Mouse (Mus musculus) heart, embryonic 14.5 days (tissue): ENCODE results near the gene Dennd1a. TPM values are rescaled to one million over a fixed set of nuclear protein-coding genes. Genes with fewer than 3 reads are reported as not detected.

ENCODE experiments used
- ATAC-seq: fragments of 200-750 bp; cut with Nextera tagmentation; 2 replicates; pipeline ENCODE4 v1.8.0; 2017; ENCODE audit warnings: low read depth, moderate TSS enrichment; ENCODE audit not compliant: insufficient number of reproducible peaks, insufficient read depth, low FRiP score
- H3K27ac ChIP-seq, 2 experiments: fragments of 200-500 bp in 1 of 2; fragments of 300-500 bp in 1 of 2; sonication (generic) in 1 of 2; replicated peaks in 1 of 2; 2 replicates each; pipeline ENCODE4 v1.5.1; 2012 to 2014; ENCODE audit warnings: low read depth in 2 of 2, low read length in 2 of 2, control low read depth in 1 of 2, mild to moderate bottlenecking in 1 of 2, mixed read lengths in 1 of 2; ENCODE audit not compliant: control insufficient read depth in 1 of 2, insufficient read depth in 1 of 2
- H3K27me3 ChIP-seq: fragments of 300-500 bp; sonication (generic); 2 replicates; pipeline ENCODE4 v1.6.1; 2014; ENCODE audit warnings: mild to moderate bottlenecking, low read length, control low read depth; ENCODE audit not compliant: control insufficient read depth, insufficient read depth
- H3K36me3 ChIP-seq: fragments of 300-500 bp; sonication (generic); 2 replicates; pipeline ENCODE4 v1.6.1; 2014; ENCODE audit warnings: mild to moderate bottlenecking, control low read depth, low read length, mixed read lengths; ENCODE audit not compliant: control insufficient read depth, insufficient read depth
- H3K4me1 ChIP-seq, 2 experiments: fragments of 200-500 bp in 1 of 2; fragments of 300-500 bp in 1 of 2; sonication (generic) in 1 of 2; 2 replicates each; pipeline ENCODE4 v1.6.1; 2012 to 2014; ENCODE audit warnings: low read length in 2 of 2, control low read depth in 1 of 2, mixed read lengths in 1 of 2; ENCODE audit not compliant: control insufficient read depth in 2 of 2, insufficient read depth in 2 of 2
- H3K4me2 ChIP-seq: fragments of 300-500 bp; sonication (generic); 2 replicates; pipeline ENCODE4 v1.6.1; 2014; ENCODE audit warnings: mild to moderate bottlenecking, low read length
- H3K4me3 ChIP-seq, 2 experiments: fragments of 200-500 bp in 1 of 2; fragments of 300-500 bp in 1 of 2; sonication (generic) in 1 of 2; 2 replicates each; pipeline ENCODE4 v1.5.1; 2012 to 2014; ENCODE audit warnings: low read length in 2 of 2, mild to moderate bottlenecking in 2 of 2, control low read depth in 1 of 2, low read depth in 1 of 2, moderate library complexity in 1 of 2; ENCODE audit not compliant: control insufficient read depth in 1 of 2, insufficient read depth in 1 of 2
- H3K9ac ChIP-seq: fragments of 300-500 bp; sonication (generic); 2 replicates; pipeline ENCODE4 v1.6.1; 2014; ENCODE audit warnings: mild to moderate bottlenecking, low read length
- H3K9me3 ChIP-seq: fragments of 300-500 bp; sonication (generic); 2 replicates; pipeline ENCODE4 v1.6.1; 2016; ENCODE audit warnings: low read length, control low read depth; ENCODE audit not compliant: control insufficient read depth
- WGBS: fragments of 180-500 bp; shearing (Covaris S2); extraction: QIAGEN DNeasy Blood & Tissue Kit; methylation state at CpG from one replicate; pipeline ENCODE4 v1.1.7; 2014; 5-methylcytosine and 5-hydroxymethylcytosine counted together
- polyA plus RNA-seq: library from polyadenylated mRNA; unstranded; fragments of >200 nt; fragmentation: Nextera tagmentation; extraction: Ambion mirVana; gene quantifications from 2 replicates; pipeline ENCODE4 v1.2.1, GENCODE M21; 2014

Gene Dennd1a
- polyA plus RNA-seq, 1 experiment from 2014 or later = 12.1 TPM

DNA sequence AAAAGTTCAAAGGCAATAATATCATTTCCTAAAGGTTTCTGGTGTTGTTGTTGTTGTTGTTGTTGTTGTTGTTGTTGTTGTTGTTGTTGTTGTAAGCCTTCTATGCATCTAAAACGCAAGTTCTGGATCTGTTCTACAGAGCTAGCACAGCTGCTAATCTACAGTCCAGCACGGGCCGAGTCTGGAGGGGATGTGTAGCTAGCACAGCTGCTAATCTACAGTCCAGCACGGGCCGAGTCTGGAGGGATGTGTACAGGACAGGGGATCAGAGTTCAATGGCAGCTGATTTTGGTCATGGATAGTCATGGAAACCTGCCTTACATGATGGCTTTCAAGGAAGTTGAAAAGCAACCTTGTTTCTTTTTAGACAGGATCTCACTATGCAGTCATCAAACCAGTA, 57.3 kb downstream of the Dennd1a start:
- 57% methylated on average over 5 of the region's 5 CpGs for WGBS
- no peak for ATAC-seq
- no peak overlapping the region for H3K4me2 ChIP-seq
- H3K27me3 ChIP-seq = no peaks in the 10 kb centered on the region
- no peaks in the 10 kb centered on the region for H3K9me3 ChIP-seq
- no peak overlapping the region for H3K9ac ChIP-seq
- no peak overlapping the region for H3K27ac ChIP-seq
- H3K4me3 ChIP-seq = no peak overlapping the region
- H3K36me3 ChIP-seq = no peaks in the 10 kb centered on the region
- H3K4me1 ChIP-seq = peaks cover 0 to 7% of the 10 kb centered on the region in 2 experiments; a peak in 1 of 4 replicates

DNA sequence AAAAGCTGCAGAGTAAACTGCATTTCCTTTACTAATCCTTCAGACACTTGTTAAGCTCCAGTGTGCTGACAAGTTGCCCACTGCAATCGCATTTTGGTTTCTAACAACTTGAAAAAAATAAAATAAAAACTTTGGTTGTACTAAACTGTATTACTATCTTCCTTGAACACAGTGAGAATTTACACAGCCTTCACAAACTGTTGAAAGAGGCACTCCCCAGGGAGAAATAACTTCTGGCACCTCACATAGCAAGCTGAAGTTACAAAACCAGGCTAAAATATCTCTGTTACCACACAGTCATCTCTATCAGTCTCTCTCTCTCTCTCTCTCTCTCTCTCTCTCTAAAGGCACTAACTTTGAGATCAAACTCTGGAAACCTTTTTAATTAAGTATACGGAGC, 63.4 kb downstream of the Dennd1a start:
- H3K9me3 ChIP-seq = no peaks in the 10 kb centered on the region
- WGBS = 52% methylated on average over 2 of the region's 2 CpGs
- H3K36me3 ChIP-seq = no peaks in the 10 kb centered on the region
- no peaks in the 10 kb centered on the region for H3K27me3 ChIP-seq
- H3K4me3 ChIP-seq = no peak overlapping the region
- H3K27ac ChIP-seq = no peak overlapping the region
- H3K4me1 ChIP-seq = no peaks in the 10 kb centered on the region
- H3K9ac ChIP-seq = no peak overlapping the region
- ATAC-seq = no peak
- no peak overlapping the region for H3K4me2 ChIP-seq

DNA sequence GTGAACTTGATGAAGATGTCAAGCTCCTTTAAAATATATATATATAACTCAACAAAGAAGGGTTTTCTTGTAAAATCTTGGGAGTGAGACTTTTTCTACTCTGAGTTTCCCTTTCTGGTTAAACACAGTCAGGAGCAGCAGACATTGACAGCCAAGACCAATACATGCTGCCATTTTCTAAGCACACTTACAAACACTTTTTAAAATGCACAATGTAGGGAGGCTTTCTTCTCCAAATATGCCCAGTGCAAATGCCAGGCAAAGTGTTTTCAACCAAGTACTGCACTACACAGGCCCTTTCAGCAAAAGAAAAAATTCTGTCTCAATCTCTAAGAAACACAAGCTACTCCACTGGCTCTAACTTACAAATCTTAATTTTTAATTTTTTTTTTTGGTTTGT, 65.7 kb downstream of the Dennd1a start:
- Histone ChIP-seq H3K27ac (no peak overlapping the region), H3K4me1 (no peaks in the 10 kb centered on the region), H3K4me3 (no peak overlapping the region), H3K27me3 (no peaks in the 10 kb centered on the region), H3K4me2 (no peak overlapping the region), H3K9ac (no peak overlapping the region), H3K36me3 (no peaks in the 10 kb centered on the region), H3K9me3 (no peaks in the 10 kb centered on the region)
- no peak for ATAC-seq

DNA sequence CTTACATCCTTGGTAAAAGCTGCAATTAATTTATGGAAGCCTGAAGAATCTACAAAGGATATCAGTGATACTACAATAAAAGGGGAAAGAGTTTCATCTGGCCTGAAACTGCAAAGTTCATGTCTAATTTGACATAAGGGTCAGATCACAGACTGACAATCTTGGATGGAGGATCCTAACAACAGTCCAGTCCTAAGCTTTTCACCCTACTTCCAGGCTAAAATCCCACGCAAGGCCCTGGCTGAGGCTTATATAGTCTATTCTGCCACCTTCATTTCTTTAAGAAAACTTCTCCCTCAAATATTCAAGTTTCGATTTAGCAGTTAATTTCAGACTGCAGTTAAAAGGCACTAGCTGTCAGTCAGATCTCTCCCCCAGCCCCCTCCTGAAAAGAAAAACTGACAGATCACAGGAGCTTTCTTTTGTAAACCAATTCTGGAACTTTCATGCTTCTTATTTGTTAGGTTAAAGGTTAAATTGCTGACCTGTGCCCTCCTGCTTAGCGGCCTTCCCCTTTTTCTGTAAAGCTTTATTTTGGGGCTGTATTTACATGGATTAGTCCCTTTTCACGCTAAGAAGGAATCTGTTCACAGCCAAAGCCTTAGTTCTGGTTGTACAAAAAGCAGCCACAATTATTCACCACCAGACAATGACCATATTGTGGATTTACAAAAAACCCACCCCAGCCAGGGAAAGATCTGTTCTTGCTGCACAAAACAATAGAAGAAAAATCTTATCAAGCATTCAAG, 66.3 kb downstream of the Dennd1a start:
- H3K4me3 ChIP-seq = no peak overlapping the region
- H3K36me3 ChIP-seq = no peaks in the 10 kb centered on the region
- WGBS = 65% methylated on average over 4 of the region's 4 CpGs
- no peak overlapping the region for H3K4me2 ChIP-seq
- no peak overlapping the region for H3K27ac ChIP-seq
- no peaks in the 10 kb centered on the region for H3K27me3 ChIP-seq
- H3K9me3 ChIP-seq = no peaks in the 10 kb centered on the region
- H3K4me1 ChIP-seq = no peaks in the 10 kb centered on the region
- H3K9ac ChIP-seq = no peak overlapping the region
- ATAC-seq = no peak

DNA sequence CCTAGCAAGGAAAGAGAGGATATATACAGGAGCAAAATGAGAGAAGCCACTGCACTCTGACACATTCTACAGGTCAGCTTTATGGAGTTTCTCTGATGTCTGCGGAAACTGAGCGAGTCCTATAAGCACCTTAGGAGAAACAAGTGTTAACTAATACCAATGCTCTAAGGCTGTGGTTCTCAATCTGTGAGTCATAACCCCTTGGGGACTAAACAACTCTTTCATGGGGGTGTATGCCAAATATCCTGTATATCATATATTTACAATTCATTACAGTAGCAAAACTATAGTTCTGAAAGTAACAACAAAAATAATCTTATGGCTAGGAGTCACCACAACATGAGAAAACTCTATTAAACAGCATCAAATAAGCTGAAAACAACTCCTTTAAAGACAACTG, 67.5 kb downstream of the Dennd1a start:
- WGBS = 97% methylated on average over 2 of the region's 2 CpGs
- H3K36me3 ChIP-seq = no peaks in the 10 kb centered on the region
- H3K9me3 ChIP-seq = no peaks in the 10 kb centered on the region
- H3K27me3 ChIP-seq = no peaks in the 10 kb centered on the region
- H3K9ac ChIP-seq = no peak overlapping the region
- no peak for ATAC-seq
- H3K27ac ChIP-seq = no peak overlapping the region
- H3K4me2 ChIP-seq = no peak overlapping the region
- H3K4me1 ChIP-seq = no peaks in the 10 kb centered on the region
- no peak overlapping the region for H3K4me3 ChIP-seq

DNA sequence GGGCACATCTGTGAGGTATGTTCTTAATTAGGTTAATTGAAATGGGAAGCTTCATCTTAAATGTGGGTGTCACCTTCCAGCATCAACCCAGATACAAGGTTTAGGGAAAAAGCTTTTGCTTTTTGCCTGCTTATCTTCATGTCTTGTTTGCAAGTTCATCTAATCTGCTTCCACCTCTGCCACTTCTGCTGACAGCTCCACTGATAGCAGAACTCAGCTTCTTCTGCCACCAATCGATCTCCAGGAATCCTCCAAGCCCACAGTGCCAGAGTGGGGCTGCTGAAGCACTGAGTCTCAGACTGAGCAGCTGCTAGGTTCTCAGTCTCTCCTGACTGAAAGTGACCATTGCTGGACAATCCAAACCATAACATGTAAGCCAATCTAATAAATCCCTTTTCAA, 74.1 kb downstream of the Dennd1a start:
- Histone ChIP-seq H3K4me3 (no peak overlapping the region), H3K36me3 (no peaks in the 10 kb centered on the region), H3K9ac (no peak overlapping the region), H3K27me3 (no peaks in the 10 kb centered on the region), H3K9me3 (no peaks in the 10 kb centered on the region), H3K4me1 (no peaks in the 10 kb centered on the region), H3K27ac (no peak overlapping the region), H3K4me2 (no peak overlapping the region)
- WGBS = 0% methylated on average over 1 of the region's 1 CpGs
- ATAC-seq = no peak

DNA sequence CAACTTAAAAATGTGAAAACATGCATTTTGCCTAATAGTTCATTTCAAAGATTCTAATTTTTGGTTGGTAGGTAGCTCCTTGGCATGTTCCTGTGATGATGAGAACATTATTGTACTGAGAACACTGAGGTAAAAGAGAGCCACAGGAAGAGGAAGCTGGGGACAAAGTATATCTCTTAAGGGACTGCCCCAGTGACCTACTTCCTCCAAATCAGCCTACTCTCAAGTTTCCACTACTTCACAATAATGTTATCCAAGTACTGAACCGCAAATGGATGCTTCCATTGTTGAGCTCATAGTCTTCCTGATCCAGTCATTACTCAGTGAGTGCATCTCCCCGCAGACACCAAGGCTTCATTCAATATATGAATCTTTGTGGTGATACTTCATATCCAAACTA, 75.8 kb downstream of the Dennd1a start:
- Histone ChIP-seq H3K4me1 (no peaks in the 10 kb centered on the region), H3K9ac (no peak overlapping the region), H3K36me3 (no peaks in the 10 kb centered on the region), H3K27me3 (no peaks in the 10 kb centered on the region), H3K27ac (no peak overlapping the region), H3K4me3 (no peak overlapping the region), H3K4me2 (no peak overlapping the region), H3K9me3 (no peaks in the 10 kb centered on the region)
- no peak for ATAC-seq
- WGBS = 78% methylated on average over 2 of the region's 2 CpGs

DNA sequence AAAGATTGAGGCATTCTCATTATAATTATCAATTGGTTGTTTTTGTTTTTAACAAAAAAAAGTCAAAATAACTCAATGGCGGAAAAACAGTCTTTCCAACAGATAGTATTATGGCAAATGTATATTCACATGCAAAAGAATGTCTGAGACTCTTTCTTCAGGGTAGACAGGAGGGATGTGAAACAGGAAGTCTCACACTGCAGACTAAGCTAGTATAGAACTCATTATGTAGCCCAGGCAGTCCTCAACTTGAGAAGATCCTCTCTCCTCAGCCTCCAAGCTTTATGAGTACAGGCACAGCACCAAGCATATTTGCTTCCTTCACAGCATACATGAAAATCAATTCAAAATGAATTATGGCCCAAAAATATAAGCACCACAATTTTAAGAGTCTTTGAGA, 79.4 kb downstream of the Dennd1a start:
- Histone ChIP-seq H3K9me3 (no peaks in the 10 kb centered on the region), H3K36me3 (no peaks in the 10 kb centered on the region), H3K27me3 (no peaks in the 10 kb centered on the region), H3K27ac (no peak overlapping the region), H3K4me3 (no peak overlapping the region), H3K9ac (no peak overlapping the region), H3K4me1 (no peaks in the 10 kb centered on the region), H3K4me2 (no peak overlapping the region)
- WGBS = 91% methylated on average over 1 of the region's 1 CpGs
- ATAC-seq = no peak
